Mouse (Mus musculus) limb, embryonic 10.5 days (tissue): Measurements from ENCODE around the gene Prkcg. TPM values are rescaled to one million over a fixed set of nuclear protein-coding genes. Genes with fewer than 3 reads are reported as not detected.
A peak's percentile ranks its signal among the peaks of the same experiment; 100 is the strongest.

Source experiments
- DNase-seq: peaks from one replicate; pipeline ENCODE4 v3.0.0-alpha.2; 2017; ENCODE audit warnings: low spot score
- H3K27ac ChIP-seq: fragments of 300-500 bp; sonication (generic); 2 replicates; pipeline ENCODE4 v1.5.1; 2016; ENCODE audit warnings: mild to moderate bottlenecking
- H3K27me3 ChIP-seq: fragments of 300-500 bp; sonication (generic); 2 replicates; pipeline ENCODE4 v1.6.1; 2016; ENCODE audit warnings: low read depth, mild to moderate bottlenecking; ENCODE audit not compliant: poor library complexity, severe bottlenecking
- H3K36me3 ChIP-seq: fragments of 300-500 bp; sonication (generic); 2 replicates; pipeline ENCODE4 v1.6.1; 2016; ENCODE audit warnings: mild to moderate bottlenecking, moderate library complexity
- H3K4me1 ChIP-seq: fragments of 300-500 bp; sonication (generic); 2 replicates; pipeline ENCODE4 v1.6.1; 2016
- H3K4me3 ChIP-seq: fragments of 300-500 bp; sonication (generic); 2 replicates; pipeline ENCODE4 v1.5.1; 2016; ENCODE audit warnings: mild to moderate bottlenecking, moderate library complexity
- H3K9me3 ChIP-seq: fragments of 300-500 bp; sonication (generic); replicated peaks from 2 replicates; pipeline ENCODE4 v1.6.1; 2016; ENCODE audit warnings: mild to moderate bottlenecking
- WGBS: fragments of 180-500 bp; shearing (Covaris S2); methylation state at CpG from one replicate; pipeline ENCODE4 v1.1.7; 2016; 5-methylcytosine and 5-hydroxymethylcytosine counted together
- polyA plus RNA-seq: library from polyadenylated mRNA; unstranded; fragments of >200 nt; fragmentation: Nextera tagmentation; extraction: Ambion mirVana; gene quantifications from 2 replicates; pipeline ENCODE4 v1.2.1, GENCODE M21; 2016

The Prkcg gene
- polyA plus RNA-seq, 1 experiment from 2014 or later = 0.06 TPM

DNA sequence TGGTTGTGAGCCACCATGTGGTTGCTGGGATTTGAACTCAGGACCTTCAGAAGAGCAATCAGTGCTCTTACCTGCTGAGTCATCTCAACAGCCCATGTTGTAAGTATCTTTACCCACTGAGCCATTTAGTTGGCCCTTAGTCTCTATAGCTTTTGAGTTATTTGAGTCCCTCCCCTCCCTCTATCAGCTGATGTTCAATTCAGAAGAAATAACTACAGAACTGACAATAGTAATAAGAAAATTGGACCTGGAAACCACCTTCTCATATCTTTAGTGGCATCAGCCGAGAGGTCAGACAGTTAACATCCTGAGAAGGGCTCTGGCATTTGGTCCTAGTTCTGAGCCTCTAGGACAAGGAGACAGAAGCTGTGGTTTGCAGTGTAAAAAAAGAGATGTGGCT is 5.8 kb downstream of the Prkcg start:
- Histone ChIP-seq H3K36me3 (peaks cover 36% of the 10 kb centered on the region), H3K4me3 (no peak overlapping the region), H3K27me3 (peaks cover 3% of the 10 kb centered on the region; the same call in 1 of the 2 replicates), H3K9me3 (no peaks in the 10 kb centered on the region), H3K4me1 (peaks cover 31% of the 10 kb centered on the region), H3K27ac (no peak overlapping the region)
- WGBS = 89% methylated on average over 1 of the region's 1 CpGs
- DNase-seq = no peak

DNA sequence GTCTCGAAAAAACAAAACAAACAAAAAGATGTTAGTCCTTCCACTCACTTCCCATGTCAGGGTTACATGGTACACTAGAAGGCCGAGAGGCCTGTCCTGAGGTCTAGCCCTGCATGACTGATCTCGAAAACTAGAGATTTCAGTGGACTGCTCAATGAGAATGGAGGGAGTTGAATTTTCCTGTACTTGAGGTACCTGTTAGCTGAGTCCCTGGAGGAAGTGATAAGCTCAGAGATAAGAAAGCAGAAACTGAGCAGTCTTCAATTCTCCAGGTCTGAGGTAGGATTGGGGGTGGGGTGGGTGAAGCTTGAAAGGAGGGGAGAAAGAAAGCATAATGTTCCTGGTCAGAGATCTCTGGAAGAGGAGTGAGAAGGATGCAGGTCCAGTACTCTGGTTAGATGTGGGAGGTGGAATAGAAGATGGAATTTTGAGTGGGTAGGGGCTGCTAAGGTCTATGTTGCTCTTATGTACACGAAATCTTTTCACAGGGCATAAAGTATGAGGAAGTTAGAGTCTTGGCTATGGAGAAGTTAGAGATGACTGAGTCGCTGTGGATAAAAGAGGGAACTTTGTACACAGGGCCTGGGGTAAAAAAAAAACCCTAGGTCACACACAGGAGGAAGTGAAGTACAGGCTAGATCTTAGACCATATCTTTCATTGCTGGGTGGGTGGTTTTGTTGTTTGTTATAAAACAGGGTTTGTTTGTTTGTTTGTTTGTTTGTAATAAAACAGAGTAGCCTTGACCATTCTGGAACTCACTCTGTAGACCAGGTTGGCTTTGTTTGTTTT is 6.5 kb downstream of the Prkcg start:
- H3K9me3 ChIP-seq = no peaks in the 10 kb centered on the region
- peaks cover 37% of the 10 kb centered on the region for H3K36me3 ChIP-seq
- H3K27me3 ChIP-seq = peaks cover 10% of the 10 kb centered on the region
- H3K4me3 ChIP-seq = no peak overlapping the region
- H3K4me1 ChIP-seq = peaks cover 25% of the 10 kb centered on the region
- WGBS = 90% methylated on average over 5 of the region's 5 CpGs
- H3K27ac ChIP-seq = no peak overlapping the region
- DNase-seq = no peak

DNA sequence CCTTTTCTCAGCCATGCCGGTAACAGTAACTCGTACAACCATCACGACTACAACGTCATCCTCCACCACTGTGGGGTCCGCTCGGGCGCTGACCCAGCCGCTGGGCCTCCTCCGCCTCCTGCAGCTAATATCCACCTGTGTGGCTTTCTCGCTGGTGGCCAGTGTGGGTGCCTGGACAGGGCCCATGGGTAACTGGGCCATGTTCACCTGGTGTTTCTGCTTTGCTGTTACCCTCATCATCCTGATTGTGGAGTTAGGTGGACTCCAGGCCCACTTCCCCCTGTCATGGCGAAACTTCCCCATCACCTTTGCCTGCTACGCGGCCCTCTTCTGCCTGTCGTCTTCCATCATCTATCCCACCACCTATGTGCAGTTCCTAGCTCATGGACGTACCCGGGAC is 7.7 kb downstream of the Prkcg start:
- no peak for DNase-seq
- H3K4me1 ChIP-seq = peaks cover 13% of the 10 kb centered on the region
- H3K4me3 ChIP-seq = no peak overlapping the region
- 94% methylated on average over 16 of the region's 16 CpGs for WGBS
- H3K27me3 ChIP-seq = peaks cover 22% of the 10 kb centered on the region
- no peak overlapping the region for H3K27ac ChIP-seq
- no peaks in the 10 kb centered on the region for H3K9me3 ChIP-seq
- peaks cover 37% of the 10 kb centered on the region for H3K36me3 ChIP-seq

DNA sequence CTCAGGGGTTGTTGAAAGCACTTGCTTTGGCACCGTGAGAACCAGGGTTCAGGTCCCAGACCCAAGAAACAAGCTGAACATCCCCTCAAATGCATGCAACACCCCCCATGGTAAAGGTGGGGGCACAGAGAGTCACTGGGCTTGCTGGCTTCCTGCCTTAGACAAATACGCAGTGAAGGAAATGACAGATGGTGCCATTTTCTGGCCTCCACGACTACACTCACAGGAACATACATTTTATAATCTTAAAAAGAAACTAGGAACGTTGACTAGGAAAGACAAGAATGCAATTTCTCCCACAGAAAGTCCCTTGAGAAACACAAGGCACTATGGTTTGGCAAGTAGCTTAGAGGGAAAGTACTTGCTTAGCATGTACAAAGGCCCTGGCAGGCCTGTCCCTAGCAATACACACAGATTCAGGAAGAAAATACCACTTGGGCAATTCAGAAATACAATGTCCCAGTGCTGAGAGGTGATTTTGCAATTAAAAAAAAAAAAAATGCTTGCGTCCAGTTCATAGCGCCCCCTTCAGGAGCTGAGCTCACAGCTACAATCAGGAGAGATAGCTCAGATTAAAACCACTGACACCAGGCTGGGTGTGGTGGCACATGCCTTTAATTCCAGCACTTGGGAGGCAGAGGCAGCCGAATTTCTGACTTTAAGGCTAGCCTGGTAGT is 11.1 kb downstream of the Prkcg start:
- H3K9me3 ChIP-seq = no peaks in the 10 kb centered on the region
- 57% methylated on average over 7 of the region's 7 CpGs for WGBS
- DNase-seq = no peak
- H3K4me1 ChIP-seq = peaks cover 29% of the 10 kb centered on the region
- H3K4me3 ChIP-seq = no peak overlapping the region
- peaks cover 55% of the 10 kb centered on the region for H3K27me3 ChIP-seq
- no peak overlapping the region for H3K27ac ChIP-seq
- H3K36me3 ChIP-seq = peaks cover 34% of the 10 kb centered on the region

DNA sequence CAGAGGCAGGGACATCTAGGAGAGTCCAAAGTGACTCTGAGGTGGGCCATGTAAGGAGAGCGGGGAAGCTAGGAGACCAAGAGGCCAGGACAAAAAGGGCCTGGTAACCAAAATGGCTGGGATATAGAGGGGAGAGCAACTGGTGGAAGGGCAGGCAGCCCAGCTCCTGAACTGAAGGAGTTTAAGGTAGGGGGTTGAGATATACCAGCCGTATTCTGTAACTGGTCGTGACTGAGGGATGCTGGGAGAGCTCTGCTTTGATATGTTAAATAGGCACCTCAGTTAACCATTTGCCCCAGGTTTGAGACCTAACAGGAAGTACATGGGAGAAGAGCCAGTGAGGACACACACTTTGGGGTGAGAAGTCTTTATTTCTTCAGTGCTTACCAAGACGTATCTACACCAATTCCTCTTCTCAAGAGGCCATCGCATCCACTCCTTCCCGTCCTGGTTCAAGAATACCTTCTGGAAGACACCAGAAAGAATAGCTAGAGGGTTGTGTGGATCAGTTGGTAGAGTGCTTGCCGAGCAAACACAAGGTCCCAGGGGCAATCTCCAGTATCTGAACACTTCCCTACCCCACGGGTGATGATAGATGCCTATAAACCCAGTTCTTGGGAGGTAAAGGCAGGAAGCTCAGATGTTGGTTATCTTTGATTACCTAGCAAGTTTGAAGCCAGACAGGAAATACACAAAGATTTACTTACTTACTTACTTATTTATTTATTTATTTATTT is 12.1 kb downstream of the Prkcg start:
- Histone ChIP-seq H3K9me3 (no peaks in the 10 kb centered on the region), H3K27me3 (peaks cover 65% of the 10 kb centered on the region), H3K36me3 (peaks cover 32% of the 10 kb centered on the region), H3K4me1 (peaks cover 29% of the 10 kb centered on the region), H3K27ac (no peak overlapping the region), H3K4me3 (no peak overlapping the region)
- WGBS = 56% methylated on average over 8 of the region's 8 CpGs
- DNase-seq = no peak

DNA sequence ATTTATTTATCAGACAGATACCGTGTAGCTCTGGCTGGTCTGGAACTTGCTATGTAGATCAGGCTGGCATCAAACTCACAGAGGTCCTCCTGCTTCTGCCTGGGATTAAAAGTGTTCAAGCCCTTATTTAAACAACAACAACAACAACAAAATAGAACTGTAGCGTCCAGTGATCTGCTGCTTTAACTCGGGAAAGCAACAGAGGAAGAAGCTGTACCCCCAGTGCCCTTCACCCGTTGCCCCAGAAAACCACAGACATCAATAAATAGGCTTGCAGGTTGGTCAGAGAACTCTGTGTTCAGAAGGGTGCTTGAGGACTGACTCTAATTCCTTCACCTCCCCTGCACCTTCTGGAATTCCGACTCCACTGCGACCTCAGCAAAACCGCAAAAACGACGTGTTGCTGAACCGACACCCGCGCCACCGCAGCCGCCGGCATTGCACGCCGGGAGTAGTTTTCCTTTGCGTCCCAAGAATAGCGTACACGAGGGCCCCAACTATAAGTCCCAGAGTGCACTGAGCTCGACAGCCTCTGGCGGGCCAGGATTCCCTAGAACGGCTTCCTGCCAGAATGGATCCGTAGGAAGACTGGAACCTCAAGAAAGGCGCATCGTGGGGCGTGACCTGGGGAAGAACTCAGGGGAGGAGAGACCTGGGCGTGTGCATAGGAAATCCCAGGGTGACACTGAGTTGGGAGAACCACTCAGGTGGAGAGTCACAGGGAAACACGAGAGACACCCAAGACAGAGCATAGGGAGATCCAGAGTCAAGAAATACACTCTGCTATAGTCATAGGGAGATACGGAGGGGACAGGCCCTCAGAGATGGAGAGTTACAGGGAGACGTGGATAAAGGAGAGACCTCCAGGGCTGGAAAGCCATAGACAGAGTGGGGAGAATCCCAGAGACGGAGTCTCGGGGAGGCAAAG is 12.9 kb downstream of the Prkcg start:
- no peaks in the 10 kb centered on the region for H3K9me3 ChIP-seq
- peak; percentile 42 for DNase-seq
- H3K4me3 ChIP-seq = peak overlapping the region; percentile 44
- WGBS = 9% methylated on average over 33 of the region's 33 CpGs
- peaks cover 29% of the 10 kb centered on the region for H3K4me1 ChIP-seq
- H3K36me3 ChIP-seq = peaks cover 24% of the 10 kb centered on the region
- peaks cover 71% of the 10 kb centered on the region for H3K27me3 ChIP-seq
- no peak overlapping the region for H3K27ac ChIP-seq

DNA sequence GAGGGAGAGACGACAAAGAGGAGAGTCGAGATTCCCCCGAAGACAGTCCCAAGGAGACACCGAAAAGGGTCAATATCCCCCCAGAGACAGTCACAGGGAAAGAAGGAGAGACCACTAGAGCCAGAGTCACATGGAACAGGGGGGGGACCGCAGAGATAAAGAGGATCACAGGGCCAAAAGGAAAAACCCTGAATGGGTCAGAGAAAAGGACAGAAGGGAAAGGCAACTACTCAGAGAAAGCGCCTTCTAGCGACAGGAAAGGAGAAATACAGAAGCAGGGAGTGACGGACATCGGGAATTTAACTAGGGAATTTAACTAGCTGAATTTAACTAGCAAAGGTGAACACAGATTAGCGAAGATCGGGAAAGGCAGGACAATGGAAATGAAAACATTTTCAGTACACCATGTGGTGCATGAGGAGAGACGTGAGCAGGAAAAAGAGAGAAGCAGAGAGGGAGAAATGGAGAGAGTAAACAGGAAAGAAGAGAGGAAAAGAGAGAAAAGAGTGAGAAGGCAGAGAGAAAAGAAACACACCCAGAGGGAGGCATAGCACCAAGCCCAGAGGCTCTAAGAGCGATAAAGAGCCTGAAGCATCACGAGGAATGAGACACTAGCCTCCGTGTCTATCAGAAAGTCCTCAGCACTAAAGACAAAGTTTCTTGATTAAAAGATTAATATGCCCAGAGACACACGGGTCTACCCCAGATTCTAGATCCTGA is 13.7 kb downstream of the Prkcg start:
- H3K27ac ChIP-seq = no peak overlapping the region
- H3K4me3 ChIP-seq = peak overlapping the region; percentile 44
- H3K4me1 ChIP-seq = peaks cover 29% of the 10 kb centered on the region
- no peak for DNase-seq
- H3K9me3 ChIP-seq = no peaks in the 10 kb centered on the region
- H3K27me3 ChIP-seq = peaks cover 71% of the 10 kb centered on the region
- H3K36me3 ChIP-seq = peaks cover 16% of the 10 kb centered on the region
- 4% methylated on average over 16 of the region's 16 CpGs for WGBS

DNA sequence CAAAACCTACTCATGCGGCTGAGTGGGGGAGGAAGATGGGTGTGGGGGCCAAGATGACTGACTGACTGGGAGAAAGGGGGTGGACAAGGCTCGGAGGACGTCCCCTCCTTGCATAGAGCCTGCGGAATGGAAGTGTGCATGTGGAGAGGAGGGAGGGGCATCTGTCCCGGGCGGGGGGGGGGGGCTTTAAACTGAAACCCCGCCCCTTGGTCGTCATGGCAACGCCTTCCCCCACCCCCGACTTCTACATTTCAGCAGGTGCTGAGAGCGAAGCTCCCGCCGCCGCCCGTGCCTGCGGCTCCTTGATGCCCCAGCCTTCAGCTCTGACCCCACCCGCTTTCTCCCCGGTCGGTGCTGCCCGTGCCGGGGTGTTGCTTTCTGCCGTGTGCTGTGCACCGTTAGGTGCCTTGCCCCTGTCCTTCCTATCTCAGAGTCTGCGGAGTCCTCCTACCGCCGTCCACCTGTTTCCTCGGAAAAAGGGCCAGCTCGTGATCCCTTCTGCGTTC is 14.3 kb downstream of the Prkcg start:
- H3K9me3 ChIP-seq = no peaks in the 10 kb centered on the region
- H3K36me3 ChIP-seq = peaks cover 10% of the 10 kb centered on the region
- 1% methylated on average over 29 of the region's 29 CpGs for WGBS
- peaks cover 71% of the 10 kb centered on the region for H3K27me3 ChIP-seq
- no peak overlapping the region for H3K27ac ChIP-seq
- peak; percentile 63 for DNase-seq
- H3K4me1 ChIP-seq = peaks cover 29% of the 10 kb centered on the region
- H3K4me3 ChIP-seq = peak overlapping the region; percentile 44

DNA sequence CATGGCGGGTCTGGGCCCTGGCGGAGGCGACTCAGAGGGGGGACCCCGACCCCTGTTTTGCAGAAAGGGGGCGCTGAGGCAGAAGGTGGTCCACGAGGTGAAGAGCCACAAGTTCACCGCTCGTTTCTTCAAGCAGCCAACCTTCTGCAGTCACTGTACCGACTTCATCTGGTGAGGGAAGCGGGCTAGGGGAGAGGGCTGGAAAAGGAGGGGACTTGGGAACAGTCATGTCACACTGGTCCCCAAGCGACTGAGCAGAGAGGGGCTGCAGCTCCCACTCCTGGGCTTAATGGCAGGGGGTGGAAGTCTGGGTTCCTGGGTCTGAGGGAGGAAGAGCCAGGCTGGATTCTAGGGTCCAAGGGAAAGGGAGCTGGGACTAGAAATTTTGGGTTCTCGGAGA is 14.8 kb downstream of the Prkcg start:
- no peak overlapping the region for H3K27ac ChIP-seq
- peak overlapping the region; percentile 44 for H3K4me3 ChIP-seq
- WGBS = 4% methylated on average over 12 of the region's 12 CpGs
- peaks cover 71% of the 10 kb centered on the region for H3K27me3 ChIP-seq
- no peak for DNase-seq
- no peaks in the 10 kb centered on the region for H3K9me3 ChIP-seq
- H3K36me3 ChIP-seq = peaks cover 8% of the 10 kb centered on the region; the same call in 1 of the 2 replicates
- peaks cover 29% of the 10 kb centered on the region for H3K4me1 ChIP-seq

DNA sequence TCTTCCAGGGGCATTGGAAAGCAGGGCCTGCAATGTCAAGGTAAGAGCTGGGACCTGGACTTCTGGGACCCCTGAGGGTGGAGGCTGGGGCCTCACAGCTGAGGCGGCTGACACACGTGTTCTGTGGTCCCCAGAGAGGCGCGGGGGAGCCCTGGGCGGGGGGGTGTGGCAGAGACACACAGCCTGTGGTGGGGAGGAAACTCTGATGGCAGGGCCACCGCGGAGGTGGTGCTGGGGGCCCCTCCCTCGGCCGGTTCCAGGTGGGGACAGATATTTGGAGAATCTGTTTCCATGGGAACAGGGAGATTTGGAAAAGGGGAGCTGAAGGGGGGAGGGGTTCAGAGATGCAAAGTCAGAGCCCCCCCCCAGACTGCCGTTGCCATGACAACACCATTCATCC is 15.3 kb downstream of the Prkcg start:
- Histone ChIP-seq H3K4me1 (peaks cover 29% of the 10 kb centered on the region), H3K27me3 (peaks cover 71% of the 10 kb centered on the region), H3K27ac (no peak overlapping the region), H3K9me3 (no peaks in the 10 kb centered on the region), H3K4me3 (peak overlapping the region; percentile 44), H3K36me3 (peaks cover 7% of the 10 kb centered on the region; the same call in 1 of the 2 replicates)
- 8% methylated on average over 9 of the region's 10 CpGs for WGBS
- DNase-seq = no peak

DNA sequence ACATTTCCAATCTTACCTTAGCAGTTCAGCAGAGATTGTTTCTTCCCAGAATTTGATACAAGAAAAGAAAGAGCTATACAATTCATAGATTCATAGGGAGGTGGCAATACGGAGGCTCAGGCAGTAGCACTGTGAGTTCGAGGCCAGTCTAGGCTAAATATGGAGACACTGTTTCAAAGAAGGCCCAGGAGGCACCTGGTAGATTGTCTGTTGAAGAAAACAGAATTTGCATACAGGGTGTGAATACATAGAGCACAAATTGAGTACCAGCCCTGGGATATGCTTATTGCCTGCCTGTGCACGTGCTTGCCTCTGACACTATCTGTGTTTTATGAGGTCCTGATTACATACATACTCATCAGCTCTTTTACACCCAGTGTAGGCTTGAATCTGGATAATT is 17.4 kb downstream of the Prkcg start:
- Histone ChIP-seq H3K9me3 (no peaks in the 10 kb centered on the region), H3K27me3 (peaks cover 52% of the 10 kb centered on the region), H3K4me3 (no peak overlapping the region), H3K36me3 (no peaks in the 10 kb centered on the region), H3K27ac (no peak overlapping the region), H3K4me1 (peaks cover 29% of the 10 kb centered on the region)
- no peak for DNase-seq
- WGBS = 73% methylated on average over 3 of the region's 3 CpGs
